Mouse (Mus musculus) intestine, postnatal 0 days (tissue): ENCODE data around the gene Slf2. TPM values are rescaled to one million over a fixed set of nuclear protein-coding genes. Genes with fewer than 3 reads are reported as not detected.
A peak's percentile ranks its signal among the peaks of the same experiment; 100 is the strongest.

Source experiments
- ATAC-seq: fragments of 200-750 bp; cut with Nextera tagmentation; 2 replicates; pipeline ENCODE4 v1.8.0; 2017; ENCODE audit warnings: mild to moderate bottlenecking, moderate TSS enrichment, moderate library complexity
- H3K27ac ChIP-seq: fragments of 300-500 bp; sonication (generic); 2 replicates; pipeline ENCODE4 v1.5.1; 2014; ENCODE audit warnings: mild to moderate bottlenecking, low read depth, low read length, moderate library complexity
- H3K27me3 ChIP-seq: fragments of 300-500 bp; sonication (generic); replicated peaks from 2 replicates; pipeline ENCODE4 v1.6.1; 2014; ENCODE audit warnings: low read length, mixed read lengths; ENCODE audit not compliant: control insufficient read depth, insufficient read depth
- H3K36me3 ChIP-seq: fragments of 300-500 bp; sonication (generic); 2 replicates; pipeline ENCODE4 v1.6.1; 2014; ENCODE audit warnings: mild to moderate bottlenecking, moderate library complexity; ENCODE audit not compliant: control insufficient read depth, insufficient read depth
- H3K4me1 ChIP-seq: fragments of 300-500 bp; sonication (generic); replicated peaks from 2 replicates; pipeline ENCODE4 v1.6.1; 2014; ENCODE audit warnings: antibody characterized with exemption, low read length, mixed read lengths; ENCODE audit not compliant: control insufficient read depth, insufficient read depth
- H3K4me2 ChIP-seq: fragments of 300-500 bp; sonication (generic); replicated peaks from 2 replicates; pipeline ENCODE4 v1.6.1; 2014; ENCODE audit warnings: low read depth, mild to moderate bottlenecking, moderate library complexity
- H3K4me3 ChIP-seq: fragments of 300-500 bp; sonication (generic); 2 replicates; pipeline ENCODE4 v1.5.1; 2014; ENCODE audit warnings: low read depth, low read length
- H3K9ac ChIP-seq: fragments of 300-500 bp; sonication (generic); 2 replicates; pipeline ENCODE4 v1.6.1; 2014; ENCODE audit warnings: mild to moderate bottlenecking, low read depth, low read length
- H3K9me3 ChIP-seq: fragments of 300-500 bp; sonication (generic); 2 replicates; pipeline ENCODE4 v1.6.1; 2016; ENCODE audit warnings: mixed run types; ENCODE audit not compliant: control insufficient read depth
- CTCF ChIP-seq: sonication (generic); IDR thresholded peaks from 2 replicates; pipeline ENCODE4 v1.5.1; 2016; ENCODE audit warnings: low read depth, mild to moderate bottlenecking, control low read depth, antibody characterized with exemption, moderate library complexity
- WGBS: fragments of 180-500 bp; shearing (Covaris S2); extraction: QIAGEN DNeasy Blood & Tissue Kit; methylation state at CpG from one replicate; pipeline ENCODE4 v1.1.7; 2014; 5-methylcytosine and 5-hydroxymethylcytosine counted together
- polyA plus RNA-seq: library from polyadenylated mRNA; unstranded; fragments of >200 nt; fragmentation: Nextera tagmentation; extraction: Ambion mirVana; gene quantifications from 2 replicates; pipeline ENCODE4 v1.2.1, GENCODE M21; 2015

The Slf2 gene
- polyA plus RNA-seq, 1 experiment from 2014 or later: 11.4 TPM

DNA sequence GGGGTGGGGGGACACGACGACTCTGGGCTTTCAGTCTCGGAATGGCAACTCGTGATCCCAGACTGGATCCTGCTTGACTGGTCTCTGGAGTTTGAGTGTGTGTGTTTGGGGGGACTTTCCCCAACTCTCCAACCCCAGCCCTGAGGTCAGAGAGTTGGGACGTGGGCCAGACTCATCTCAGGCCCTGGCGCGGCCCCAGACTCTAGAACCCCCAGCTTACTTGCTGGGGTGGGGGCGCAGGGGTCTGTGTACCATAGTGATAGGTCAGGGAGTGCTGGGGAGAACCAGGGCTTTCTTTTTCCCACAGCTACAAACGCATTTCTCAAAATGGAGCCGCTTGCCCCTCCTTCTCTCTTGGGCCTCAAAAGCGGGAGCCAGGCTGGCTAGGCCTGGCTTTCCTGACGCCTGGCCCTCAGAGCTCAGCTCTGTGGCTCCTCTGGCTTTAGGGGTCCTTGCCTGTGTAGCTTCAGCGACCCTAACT, 87.4 kb downstream of the Slf2 start:
- Histone ChIP-seq H3K27ac (peak overlapping the region; percentile 92), H3K9ac (peak overlapping the region; percentile 69), H3K4me2 (peak overlapping the region; percentile 89), H3K36me3 (peaks cover 14% of the 10 kb centered on the region; the same call in 1 of the 2 replicates), H3K9me3 (no peaks in the 10 kb centered on the region), H3K27me3 (no peaks in the 10 kb centered on the region), H3K4me3 (peak overlapping the region; percentile 66), H3K4me1 (peaks cover 9% of the 10 kb centered on the region)
- ATAC-seq: no peak
- WGBS: 3% methylated on average over 13 of the region's 13 CpGs
- TF ChIP-seq CTCF: no peak

DNA sequence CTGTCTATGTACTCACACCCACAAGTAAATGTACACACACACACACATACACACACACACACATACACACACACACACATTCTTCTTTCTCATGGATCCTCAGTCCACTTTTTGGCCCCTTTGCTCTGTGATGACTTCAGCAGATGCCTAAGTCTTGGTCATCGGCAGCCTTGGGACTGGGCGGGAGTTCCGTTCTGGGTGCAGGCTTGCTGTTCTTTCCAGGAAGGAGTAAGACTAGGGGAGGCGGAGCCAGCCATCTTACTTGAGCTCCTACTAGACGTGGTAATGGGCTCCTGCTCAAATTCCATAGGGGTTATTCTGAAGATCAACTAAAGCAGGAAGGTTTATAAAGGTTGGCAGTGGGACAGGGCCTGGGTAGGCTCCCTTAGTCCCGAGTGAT, 89.4 kb downstream of the Slf2 start:
- no peak for ATAC-seq
- Histone ChIP-seq H3K27me3 (no peaks in the 10 kb centered on the region), H3K27ac (no peak overlapping the region), H3K36me3 (peaks cover 28% of the 10 kb centered on the region), H3K4me2 (peak overlapping the region; percentile 28), H3K9ac (no peak overlapping the region), H3K4me3 (no peak overlapping the region), H3K9me3 (no peaks in the 10 kb centered on the region), H3K4me1 (peaks cover 9% of the 10 kb centered on the region)
- WGBS: 36% methylated on average over 6 of the region's 6 CpGs
- no peak for TF ChIP-seq CTCF

DNA sequence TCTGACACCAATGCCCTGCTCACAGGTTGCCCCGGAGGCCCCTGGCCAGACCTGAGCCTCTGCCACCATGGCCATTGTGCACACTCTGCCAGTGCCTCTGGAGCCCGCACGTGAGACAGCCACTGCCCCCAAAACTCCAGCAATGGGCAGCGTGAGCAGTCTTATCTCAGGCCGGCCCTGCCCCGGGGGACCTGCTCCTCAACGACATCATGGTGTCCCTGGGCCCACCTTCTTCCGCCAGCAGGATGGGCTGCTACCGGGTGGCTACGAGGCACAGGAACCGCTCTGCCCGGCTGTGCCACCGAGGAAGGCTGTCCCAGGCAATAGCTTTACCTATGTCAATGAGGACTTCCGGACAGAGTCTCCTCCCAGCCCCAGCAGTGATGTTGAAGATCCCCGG, 90.4 kb downstream of the Slf2 start:
- Histone ChIP-seq H3K4me3 (no peak overlapping the region), H3K27me3 (no peaks in the 10 kb centered on the region), H3K27ac (no peak overlapping the region), H3K9me3 (no peaks in the 10 kb centered on the region), H3K9ac (no peak overlapping the region), H3K4me2 (0 out of 2 replicates have a peak overlapping the region, but pooled peaks have one; percentile 4), H3K4me1 (peaks cover 9% of the 10 kb centered on the region), H3K36me3 (peaks cover 38% of the 10 kb centered on the region)
- 82% methylated on average over 15 of the region's 15 CpGs for WGBS
- ATAC-seq: no peak
- no peak for TF ChIP-seq CTCF

DNA sequence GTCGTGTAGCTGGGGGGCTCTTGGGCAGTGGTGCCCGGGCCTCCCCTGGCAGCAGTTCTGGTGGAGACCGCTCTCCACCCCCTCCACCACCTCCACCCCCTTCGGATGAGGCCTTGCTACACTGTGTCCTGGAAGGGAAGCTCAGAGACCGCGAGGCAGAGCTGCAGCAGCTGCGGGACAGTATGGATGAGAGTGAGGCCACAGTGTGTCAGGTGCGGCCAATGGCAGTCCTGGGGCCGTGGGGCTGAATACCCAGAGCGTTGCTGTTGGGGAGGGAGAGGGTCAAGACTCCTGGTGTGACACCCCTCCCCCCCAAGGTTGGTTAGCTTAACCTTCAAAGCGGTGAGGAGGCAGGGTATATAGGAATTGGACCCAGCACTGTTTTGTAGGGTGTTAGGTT, 93.0 kb downstream of the Slf2 start:
- no peak for ATAC-seq
- Histone ChIP-seq H3K27me3 (no peaks in the 10 kb centered on the region), H3K4me2 (no peak overlapping the region), H3K36me3 (peaks cover 63% of the 10 kb centered on the region), H3K9ac (no peak overlapping the region), H3K4me3 (no peak overlapping the region), H3K4me1 (peaks cover 7% of the 10 kb centered on the region), H3K27ac (no peak overlapping the region), H3K9me3 (no peaks in the 10 kb centered on the region)
- no peak for TF ChIP-seq CTCF
- WGBS: 76% methylated on average over 11 of the region's 11 CpGs

DNA sequence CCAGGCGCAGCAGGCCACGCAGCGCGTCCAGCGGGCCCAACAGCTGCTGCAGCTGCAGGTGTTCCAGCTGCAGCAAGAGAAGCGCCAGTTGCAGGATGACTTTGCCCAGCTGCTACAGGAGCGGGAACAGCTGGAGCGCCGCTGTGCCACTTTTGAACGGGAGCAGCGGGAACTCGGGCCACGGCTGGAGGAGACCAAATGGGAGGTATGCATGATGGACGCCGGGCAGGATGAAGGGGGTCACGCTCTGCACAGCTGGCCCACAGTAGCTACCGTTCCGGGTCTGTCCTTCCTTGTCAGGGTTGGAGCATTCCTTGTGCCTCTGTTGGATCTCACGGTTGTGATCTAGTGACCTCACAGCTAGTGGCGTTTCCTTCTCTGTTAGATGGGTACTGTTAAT, 93.8 kb downstream of the Slf2 start:
- no peak overlapping the region for H3K9ac ChIP-seq
- 87% methylated on average over 20 of the region's 20 CpGs for WGBS
- H3K4me2 ChIP-seq: no peak overlapping the region
- no peak for ATAC-seq
- peaks cover 64% of the 10 kb centered on the region for H3K36me3 ChIP-seq
- peaks cover 4% of the 10 kb centered on the region; the same call in 1 of the 2 replicates for H3K4me1 ChIP-seq
- no peaks in the 10 kb centered on the region for H3K27me3 ChIP-seq
- 0 out of 2 replicates have a peak overlapping the region, but pooled peaks have one; percentile 2 for H3K27ac ChIP-seq
- H3K4me3 ChIP-seq: no peak overlapping the region
- H3K9me3 ChIP-seq: no peaks in the 10 kb centered on the region
- no peak for TF ChIP-seq CTCF

DNA sequence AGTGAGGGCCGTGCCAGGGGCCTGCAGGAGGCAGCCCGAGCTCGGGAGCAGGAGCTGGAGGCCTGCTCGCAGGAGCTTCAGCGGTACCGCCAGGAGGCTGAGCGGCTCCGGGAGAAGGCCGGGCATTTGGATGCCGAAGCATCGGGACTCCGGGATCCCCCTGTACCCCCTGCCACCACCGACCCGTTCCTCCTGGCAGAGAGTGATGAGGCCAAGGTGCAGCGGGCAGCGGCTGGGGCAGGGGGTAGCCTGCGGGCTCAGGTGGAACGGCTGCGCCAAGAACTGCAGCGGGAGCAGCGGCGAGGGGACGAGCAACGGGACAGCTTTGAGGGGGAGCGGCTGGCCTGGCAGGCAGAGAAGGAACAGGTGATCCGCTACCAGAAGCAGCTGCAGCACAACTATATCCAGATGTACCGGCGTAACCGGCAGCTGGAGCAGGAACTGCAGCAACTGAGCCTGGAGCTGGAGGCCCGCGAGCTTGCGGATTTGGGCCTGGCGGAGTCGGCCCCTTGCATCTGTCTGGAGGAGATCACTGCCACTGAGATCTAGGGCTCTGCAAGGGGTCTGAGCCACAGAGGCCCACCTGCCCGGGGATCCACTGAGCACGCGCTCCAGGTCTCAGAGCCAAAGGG, 95.1 kb downstream of the Slf2 start:
- Histone ChIP-seq H3K27ac (peak overlapping the region; percentile 23; the same call in 1 of the 2 replicates), H3K27me3 (no peaks in the 10 kb centered on the region), H3K9me3 (no peaks in the 10 kb centered on the region), H3K36me3 (peaks cover 63% of the 10 kb centered on the region), H3K9ac (no peak overlapping the region), H3K4me2 (no peak overlapping the region), H3K4me3 (no peak overlapping the region), H3K4me1 (no peaks in the 10 kb centered on the region; the same call in 1 of the 2 replicates)
- WGBS: 88% methylated on average over 37 of the region's 37 CpGs
- no peak for ATAC-seq
- TF ChIP-seq CTCF: no peak
